Mouse (Mus musculus): ENCODE data around the gene Lrrfip1.

DNA sequence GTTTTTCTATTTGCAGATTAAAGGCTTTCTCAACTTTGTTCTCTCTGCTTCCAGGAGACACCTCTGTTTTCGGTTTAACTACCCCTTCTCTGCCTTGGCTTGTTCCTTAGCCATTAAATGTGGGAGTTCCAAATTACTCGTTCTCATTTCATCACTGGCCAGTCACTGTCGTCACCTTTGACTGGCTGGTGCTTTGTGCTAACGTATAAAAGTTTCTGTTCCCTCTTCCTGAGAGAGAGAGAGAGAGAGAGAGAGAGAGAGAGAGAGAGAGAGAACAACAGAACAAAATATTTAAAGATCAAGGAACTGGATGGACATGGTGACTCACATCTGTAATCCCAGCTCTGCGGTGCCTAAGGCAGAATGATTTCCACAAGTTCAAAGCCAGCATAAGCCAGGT, 47.7 kb downstream of the Lrrfip1 start:
- TF ChIP-seq CTCF (IDR thresholded peaks at IDR 0.05; ENCODE audit: low read depth, low read length) (no peak), POLR2A (IDR thresholded peaks at IDR 0.05; ENCODE audit: borderline replicate concordance, low read depth, low read length) (no peak)

All from bone marrow macrophage, adult 2 months (primary cell).